Mouse (Mus musculus): Measurements from ENCODE around the gene Olfr518. TPM values are rescaled to one million over a fixed set of nuclear protein-coding genes. Genes with fewer than 3 reads are reported as not detected.

Gene Olfr518
- not detected in 2 replicates for polyA plus RNA-seq (2016; fragmentation: Nextera tagmentation; extraction: Ambion mirVana)

DNA sequence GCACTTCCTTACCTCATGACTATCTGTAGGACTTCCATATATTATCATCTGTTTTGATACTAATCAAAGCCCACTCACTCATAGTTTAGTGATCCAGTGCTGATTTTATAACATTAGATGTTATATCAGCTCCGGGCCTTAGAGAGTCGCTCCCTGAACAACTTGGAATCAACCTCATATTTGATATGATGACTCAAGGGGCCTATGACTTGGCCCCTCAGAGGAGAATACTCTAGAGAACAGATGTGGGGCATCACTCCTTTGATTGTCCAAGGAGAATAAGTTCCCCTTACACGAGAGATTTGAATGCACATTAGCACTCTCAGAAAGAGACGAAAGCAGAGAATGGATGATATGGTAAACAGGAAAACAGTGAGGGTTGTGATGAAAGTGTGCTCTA is at the start of gene Olfr518:
TSS of gene Olfr518 (minus strand) at position 101 of the 400 bp plus-strand sequence.
- ATAC-seq (ENCODE audit: insufficient number of reproducible peaks, insufficient read depth, low FRiP score, low TSS enrichment) = no peak

DNA sequence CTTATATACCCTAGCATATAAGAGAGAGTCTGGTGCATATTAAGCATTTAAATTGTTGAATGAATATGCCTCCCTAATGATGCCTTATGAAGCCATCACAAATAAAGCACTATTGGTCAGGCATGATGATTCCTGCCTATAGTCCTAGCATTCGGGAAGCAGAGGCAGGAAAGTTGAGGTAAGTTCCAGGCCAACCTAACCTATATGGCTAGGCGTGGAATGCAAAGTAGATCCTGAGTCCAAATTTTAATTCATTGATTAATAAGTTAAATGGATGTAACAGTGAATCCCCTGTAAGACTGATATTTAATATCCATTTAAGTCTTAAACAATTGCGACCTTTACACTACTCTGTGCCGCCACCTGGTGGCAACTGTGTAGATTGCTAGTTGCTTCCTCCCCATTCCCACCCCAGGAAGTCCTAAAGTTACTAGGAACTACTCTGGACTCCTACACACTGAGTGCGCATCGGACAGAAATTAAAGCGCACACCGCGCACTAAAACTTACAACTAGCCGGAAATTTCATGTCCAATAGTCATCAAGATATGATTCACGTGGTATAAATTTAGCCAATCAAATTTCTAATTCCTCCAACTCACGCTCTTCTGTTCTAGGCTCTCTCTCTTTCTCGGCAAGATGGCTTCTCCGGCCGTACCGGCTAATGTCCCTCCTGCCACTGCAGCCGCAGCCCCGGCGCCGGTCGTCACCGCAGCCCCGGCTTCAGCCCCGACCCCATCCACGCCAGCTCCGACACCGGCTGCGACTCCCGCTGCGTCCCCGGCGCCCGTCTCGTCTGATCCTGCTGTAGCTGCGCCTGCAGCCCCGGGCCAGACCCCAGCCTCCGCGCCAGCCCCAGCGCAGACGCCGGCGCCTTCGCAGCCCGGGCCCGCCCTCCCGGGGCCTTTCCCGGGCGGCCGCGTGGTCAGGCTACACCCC is 49.3 kb upstream of the Olfr518 start, which contains the start of gene Eif3f:
TSS of gene Eif3f (plus strand) at position 624 of the 938 bp plus-strand sequence.
- H3K9me3 ChIP-seq = no peaks in the 10 kb centered on the region
- peak within 1 kb of the TSS; percentile 94 for H3K9ac ChIP-seq
- peaks cover 33% of the 10 kb centered on the region for H3K36me3 ChIP-seq
- H3K27me3 ChIP-seq = no peaks in the 10 kb centered on the region
- whole genome bisulfite sequencing = 2% methylated on average over 50 of the region's 50 CpGs
- peak within 1 kb of the TSS; percentile 80 for H3K27ac ChIP-seq
- H3K4me1 ChIP-seq = peaks cover 12% of the 10 kb centered on the region
- H3K4me2 ChIP-seq (replicated peaks) = peak within 1 kb of the TSS; percentile 66
- peak within 1 kb of the TSS; percentile 97 for H3K4me3 ChIP-seq
- ATAC-seq (ENCODE audit: insufficient number of reproducible peaks, insufficient read depth, low FRiP score, low TSS enrichment) = peak; percentile 95

More for the DNA sequence above, at the start of gene Olfr518:
- Histone ChIP-seq H3K27me3 (no peaks in the 10 kb centered on the region), H3K9me3 (no peaks in the 10 kb centered on the region), H3K36me3 (no peaks in the 10 kb centered on the region), H3K9ac (no peak within 1 kb of the TSS), H3K4me2 (replicated peaks) (no peak within 1 kb of the TSS), H3K4me1 (no peaks in the 10 kb centered on the region), H3K27ac (no peak within 1 kb of the TSS), H3K4me3 (no peak within 1 kb of the TSS)
- WGBS = 79% methylated on average over 4 of the region's 4 CpGs

DNA sequence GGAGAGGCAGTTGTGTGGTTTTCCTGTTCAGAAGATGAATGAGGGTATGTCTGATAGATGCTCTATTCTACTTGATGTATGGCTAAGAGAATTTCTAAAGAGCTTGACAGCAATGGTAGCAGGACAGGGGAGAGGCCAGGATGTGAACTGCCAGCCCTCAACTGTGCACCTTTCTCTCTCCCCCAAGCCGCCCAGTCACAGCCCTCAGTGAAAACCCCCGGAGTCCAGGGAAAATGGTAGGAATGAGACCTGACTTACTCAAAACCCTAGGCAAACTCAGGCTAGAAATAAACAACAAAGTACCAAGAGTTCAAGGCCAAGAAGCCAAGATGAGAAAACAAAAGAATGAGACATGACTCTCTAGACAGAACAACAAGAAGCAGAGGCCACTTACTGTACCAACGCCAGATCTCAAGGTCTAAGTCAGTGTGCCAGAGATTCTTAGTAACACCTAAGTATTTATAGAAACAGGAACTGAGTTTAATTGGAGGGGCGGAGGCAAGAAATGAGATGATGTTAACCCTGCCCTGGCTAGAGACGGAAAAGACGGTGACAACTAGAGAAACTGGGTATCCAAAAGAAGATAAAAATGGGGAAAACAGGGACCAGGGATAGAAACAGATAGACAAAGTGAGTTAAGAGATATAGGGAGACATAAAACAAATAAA is 45.1 kb upstream of the Olfr518 start, which contains the start of gene Nlrp10:
TSS of gene Nlrp10 (minus strand) at position 453 of the 668 bp plus-strand sequence.
- Histone ChIP-seq H3K4me2 (replicated peaks) (no peak within 1 kb of the TSS), H3K4me1 (no peaks in the 10 kb centered on the region), H3K9me3 (no peaks in the 10 kb centered on the region), H3K9ac (no peak within 1 kb of the TSS), H3K27me3 (no peaks in the 10 kb centered on the region), H3K36me3 (no peaks in the 10 kb centered on the region), H3K27ac (no peak within 1 kb of the TSS), H3K4me3 (no peak within 1 kb of the TSS)
- ATAC-seq (ENCODE audit: insufficient number of reproducible peaks, insufficient read depth, low FRiP score, low TSS enrichment) = no peak
- WGBS = 76% methylated on average over 6 of the region's 6 CpGs

DNA sequence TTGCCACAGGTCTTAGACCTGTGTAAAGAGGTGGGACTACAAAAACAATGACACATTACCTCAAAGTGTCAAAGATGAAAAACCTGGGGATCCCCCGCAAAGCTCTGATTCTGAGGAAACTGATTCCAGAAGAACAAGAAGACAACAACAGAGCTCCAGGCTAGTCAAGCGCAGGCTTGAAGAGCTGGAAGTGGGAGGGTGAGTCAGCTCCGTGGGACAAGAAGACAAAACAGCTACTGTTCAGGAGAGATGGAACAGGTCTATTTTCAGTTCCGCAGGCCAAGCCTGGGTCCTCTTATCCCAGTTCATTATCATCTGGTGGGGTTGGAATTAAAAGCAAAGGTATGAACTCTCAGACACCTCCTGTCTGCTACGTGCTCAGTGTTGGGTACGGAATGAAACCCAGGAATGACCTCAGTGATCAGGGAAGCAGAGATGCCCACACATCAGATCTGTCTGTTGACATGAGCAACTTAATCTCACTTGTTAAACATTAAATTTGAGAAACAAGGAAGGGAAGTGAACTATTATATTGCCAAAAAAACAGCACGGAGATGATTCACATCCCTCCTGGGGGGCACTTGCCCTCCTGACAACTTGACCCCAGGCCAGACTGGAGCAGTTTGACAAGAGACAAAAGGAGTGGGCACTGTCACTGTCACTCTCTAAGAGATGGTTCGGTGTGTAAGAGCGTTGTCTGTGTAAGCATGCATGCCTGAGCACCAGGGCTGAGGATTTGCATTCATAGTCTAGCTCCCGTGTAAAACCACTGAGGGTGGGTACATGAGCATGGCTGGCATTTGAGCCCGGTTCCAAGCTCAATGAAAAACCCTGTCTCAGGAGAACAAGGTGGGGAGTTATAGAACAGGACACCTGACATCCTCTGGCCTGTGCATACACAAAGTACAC is 43.7 kb upstream of the Olfr518 start:
- no peaks in the 10 kb centered on the region for H3K4me1 ChIP-seq
- no peak overlapping the region for H3K27ac ChIP-seq
- H3K27me3 ChIP-seq = no peaks in the 10 kb centered on the region
- no peak overlapping the region for H3K4me2 ChIP-seq (replicated peaks)
- H3K36me3 ChIP-seq = no peaks in the 10 kb centered on the region
- H3K4me3 ChIP-seq = no peak overlapping the region
- ATAC-seq (ENCODE audit: insufficient number of reproducible peaks, insufficient read depth, low FRiP score, low TSS enrichment) = no peak
- no peak overlapping the region for H3K9ac ChIP-seq
- WGBS = 72% methylated on average over 11 of the region's 11 CpGs
- H3K9me3 ChIP-seq = no peaks in the 10 kb centered on the region

DNA sequence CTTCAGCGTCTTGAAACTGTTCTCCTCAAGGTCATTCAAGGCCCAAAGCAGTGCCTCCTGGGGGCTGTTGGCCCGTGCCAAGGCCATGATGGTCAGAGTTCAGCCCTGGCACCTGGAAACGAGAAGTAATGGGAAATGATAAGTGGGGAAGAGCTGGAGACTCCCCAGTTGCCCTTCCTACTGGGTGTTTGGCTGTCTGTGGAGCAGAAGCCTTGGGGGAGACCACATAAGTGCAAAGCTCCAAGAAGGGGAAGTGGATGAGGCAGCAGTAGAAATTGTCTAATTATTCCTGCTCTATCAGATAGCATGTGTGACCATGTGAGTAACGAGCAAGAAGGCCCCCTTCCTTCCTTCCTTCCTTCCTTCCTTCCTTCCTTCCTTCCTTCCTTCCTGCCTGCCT is 42.2 kb upstream of the Olfr518 start:
- no peak for ATAC-seq (ENCODE audit: insufficient number of reproducible peaks, insufficient read depth, low FRiP score, low TSS enrichment)
- WGBS = 81% methylated on average over 4 of the region's 4 CpGs
- H3K27me3 ChIP-seq = no peaks in the 10 kb centered on the region
- no peak overlapping the region for H3K4me2 ChIP-seq (replicated peaks)
- H3K9me3 ChIP-seq = no peaks in the 10 kb centered on the region
- no peak overlapping the region for H3K4me3 ChIP-seq
- H3K36me3 ChIP-seq = no peaks in the 10 kb centered on the region
- H3K9ac ChIP-seq = no peak overlapping the region
- no peak overlapping the region for H3K27ac ChIP-seq
- no peaks in the 10 kb centered on the region for H3K4me1 ChIP-seq

DNA sequence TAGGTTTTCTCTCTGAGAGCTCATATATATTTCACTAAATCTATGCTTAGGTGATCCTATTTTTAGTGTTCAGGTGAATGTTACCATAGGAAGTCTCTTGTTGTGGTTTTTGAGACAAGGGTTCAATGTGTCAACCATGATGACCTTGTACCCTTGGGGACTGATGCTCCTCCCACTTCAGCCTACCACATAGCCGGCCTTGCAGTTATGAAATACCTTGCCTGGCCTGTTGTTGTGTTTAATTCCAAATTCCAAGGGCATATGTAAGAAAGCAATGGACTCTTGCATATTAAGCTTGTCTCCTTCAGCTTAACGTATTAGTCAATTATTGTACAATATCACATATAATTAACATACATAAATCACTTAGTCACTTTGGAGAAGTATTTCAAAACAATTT is 19.2 kb upstream of the Olfr518 start:
- Histone ChIP-seq H3K27me3 (no peaks in the 10 kb centered on the region), H3K27ac (no peak overlapping the region), H3K9ac (no peak overlapping the region), H3K4me2 (replicated peaks) (no peak overlapping the region), H3K4me1 (no peaks in the 10 kb centered on the region), H3K36me3 (no peaks in the 10 kb centered on the region), H3K4me3 (no peak overlapping the region), H3K9me3 (no peaks in the 10 kb centered on the region)
- ATAC-seq (ENCODE audit: insufficient number of reproducible peaks, insufficient read depth, low FRiP score, low TSS enrichment) = no peak
- 66% methylated on average over 2 of the region's 2 CpGs for WGBS

DNA sequence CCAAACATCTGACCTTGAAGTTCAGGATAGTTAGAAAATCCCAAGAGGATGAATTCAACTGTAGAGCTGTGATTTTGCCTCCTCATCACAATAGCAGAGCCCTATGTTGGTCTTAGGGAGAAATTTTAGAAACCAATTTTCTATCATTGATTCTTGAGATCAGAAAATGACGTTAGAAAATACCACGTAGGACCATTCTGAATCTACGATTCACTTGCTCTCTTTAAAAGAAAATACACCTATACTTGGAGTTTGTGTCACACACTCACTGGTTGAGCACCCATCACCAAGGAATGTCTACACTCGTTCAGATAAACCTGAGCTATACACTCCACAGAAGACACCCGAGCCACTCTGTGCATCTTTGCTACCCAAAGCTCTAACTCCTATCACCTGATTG is 9.5 kb upstream of the Olfr518 start, which contains the start of gene Olfr519:
TSS of gene Olfr519 (minus strand) at position 101 of the 400 bp plus-strand sequence.
- Histone ChIP-seq H3K27ac (no peak within 1 kb of the TSS), H3K36me3 (no peaks in the 10 kb centered on the region), H3K27me3 (no peaks in the 10 kb centered on the region), H3K9me3 (no peaks in the 10 kb centered on the region), H3K4me2 (replicated peaks) (no peak within 1 kb of the TSS), H3K4me3 (no peak within 1 kb of the TSS), H3K9ac (no peak within 1 kb of the TSS), H3K4me1 (no peaks in the 10 kb centered on the region)
- WGBS = 88% methylated on average over 5 of the region's 5 CpGs
- no peak for ATAC-seq (ENCODE audit: insufficient number of reproducible peaks, insufficient read depth, low FRiP score, low TSS enrichment)

DNA sequence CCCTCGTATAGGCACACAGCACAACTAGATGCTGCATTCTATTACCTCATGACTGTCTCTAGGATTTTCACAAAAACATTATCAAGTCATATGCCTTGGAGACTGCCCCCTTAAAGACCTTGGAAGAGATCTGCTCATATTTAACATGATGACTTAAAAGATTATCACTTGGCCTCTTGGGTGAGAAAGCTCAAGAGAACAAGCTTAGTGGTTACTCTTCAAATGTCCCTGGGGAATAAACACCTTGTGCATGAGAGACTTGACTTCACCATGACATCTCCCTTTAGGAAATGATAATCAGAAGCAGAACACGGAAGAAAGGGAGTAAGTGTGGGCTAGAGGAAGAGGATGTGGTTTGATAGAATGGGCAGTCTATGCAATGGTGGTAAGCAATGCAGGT is 12.5 kb downstream of the Olfr518 start, which contains the start of gene Olfr517:
TSS of gene Olfr517 (minus strand) at position 101 of the 400 bp plus-strand sequence.
- H3K9ac ChIP-seq = no peak within 1 kb of the TSS
- no peak within 1 kb of the TSS for H3K27ac ChIP-seq
- no peaks in the 10 kb centered on the region for H3K36me3 ChIP-seq
- no peak within 1 kb of the TSS for H3K4me2 ChIP-seq (replicated peaks)
- ATAC-seq (ENCODE audit: insufficient number of reproducible peaks, insufficient read depth, low FRiP score, low TSS enrichment) = no peak
- H3K4me3 ChIP-seq = no peak within 1 kb of the TSS
- no peaks in the 10 kb centered on the region for H3K9me3 ChIP-seq
- 58% methylated on average over 2 of the region's 2 CpGs for WGBS
- H3K27me3 ChIP-seq = no peaks in the 10 kb centered on the region
- no peaks in the 10 kb centered on the region for H3K4me1 ChIP-seq

DNA sequence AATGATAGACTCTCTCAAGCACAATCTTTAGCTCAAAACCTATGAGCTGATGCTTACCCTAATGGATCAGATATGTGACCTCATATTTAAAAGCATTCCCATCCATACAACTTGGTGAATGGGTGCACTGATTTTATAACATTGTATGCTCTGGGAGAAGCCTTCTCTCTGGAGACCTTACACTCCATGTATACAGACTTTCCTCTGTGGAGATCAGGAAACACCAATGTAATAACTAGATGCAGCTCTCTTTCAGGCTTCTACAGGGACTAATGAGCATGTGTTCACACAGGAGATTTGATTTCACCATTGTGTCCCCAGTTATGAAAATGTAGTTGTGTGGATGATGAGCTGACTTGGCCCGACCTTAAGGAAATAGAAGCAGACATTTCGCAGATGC is 34.4 kb downstream of the Olfr518 start, which contains the start of gene Olfr516:
TSS of gene Olfr516 (minus strand) at position 101 of the 400 bp plus-strand sequence.
- Histone ChIP-seq H3K36me3 (no peaks in the 10 kb centered on the region), H3K4me1 (no peaks in the 10 kb centered on the region), H3K4me3 (no peak within 1 kb of the TSS), H3K9ac (no peak within 1 kb of the TSS), H3K27ac (no peak within 1 kb of the TSS), H3K4me2 (replicated peaks) (no peak within 1 kb of the TSS), H3K27me3 (no peaks in the 10 kb centered on the region), H3K9me3 (no peaks in the 10 kb centered on the region)
- 88% methylated on average over 2 of the region's 2 CpGs for WGBS
- no peak for ATAC-seq (ENCODE audit: insufficient number of reproducible peaks, insufficient read depth, low FRiP score, low TSS enrichment)
